Mouse (Mus musculus) megakaryocyte, embryonic 14.5 days (primary cell): ENCODE results near the gene 1700092M07Rik.

ENCODE experiments used
- FLI1 ChIP-seq: IDR thresholded peaks from 2 replicates; pipeline ENCODE4 v1.6.1; 2012; ENCODE audit warnings: low read length, inconsistent platforms, mixed read lengths
- GATA1 ChIP-seq: IDR thresholded peaks from 3 replicates; pipeline ENCODE4 v1.6.1; 2012; ENCODE audit warnings: mixed read lengths, low read length, inconsistent platforms, borderline replicate concordance

DNA sequence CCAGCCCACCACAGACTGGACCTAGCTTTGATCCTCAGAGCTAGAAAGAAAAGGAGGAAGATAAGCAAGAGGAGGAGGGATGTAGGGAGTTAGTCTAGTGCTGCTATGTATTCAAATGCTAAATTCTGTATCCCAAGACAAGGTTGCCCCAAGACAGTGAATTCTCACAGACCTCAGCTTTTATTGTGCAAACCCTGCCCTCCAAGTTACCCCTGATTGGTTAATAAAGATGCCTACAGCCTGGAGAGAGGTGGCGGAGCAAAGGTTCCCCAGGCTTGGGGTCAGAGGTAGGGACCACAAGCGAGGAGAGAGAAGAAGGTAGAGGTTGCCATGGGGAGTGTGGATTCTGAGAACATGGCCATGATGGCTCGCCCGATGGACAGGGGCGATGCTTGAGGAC lies 47.8 kb upstream of the 1700092M07Rik start:
- TF ChIP-seq GATA1 (no peak), FLI1 (no peak)
